Mouse (Mus musculus) midbrain, embryonic 12.5 days (tissue): ENCODE measurements around the gene Brd7. TPM values are rescaled to one million over a fixed set of nuclear protein-coding genes. Genes with fewer than 3 reads are reported as not detected.

Experiments used
- ATAC-seq: fragments of 200-750 bp; cut with Nextera tagmentation; 2 replicates; pipeline ENCODE4 v1.8.0; 2017; ENCODE audit warnings: low read depth, moderate TSS enrichment, moderate library complexity; ENCODE audit not compliant: low FRiP score
- H3K27ac ChIP-seq: fragments of 300-500 bp; sonication (generic); replicated peaks from 2 replicates; pipeline ENCODE4 v1.5.1; 2016; ENCODE audit warnings: mild to moderate bottlenecking
- H3K27me3 ChIP-seq: fragments of 300-500 bp; sonication (generic); 2 replicates; pipeline ENCODE4 v1.6.1; 2016; ENCODE audit warnings: mild to moderate bottlenecking
- H3K36me3 ChIP-seq: fragments of 300-500 bp; sonication (generic); 2 replicates; pipeline ENCODE4 v1.6.1; 2016
- H3K4me1 ChIP-seq: fragments of 300-500 bp; sonication (generic); 2 replicates; pipeline ENCODE4 v1.6.1; 2016
- H3K4me2 ChIP-seq: fragments of 300-500 bp; sonication (generic); replicated peaks from 2 replicates; pipeline ENCODE4 v1.6.1; 2016; ENCODE audit warnings: mild to moderate bottlenecking, moderate library complexity
- H3K4me3 ChIP-seq: fragments of 300-500 bp; sonication (generic); 2 replicates; pipeline ENCODE4 v1.5.1; 2016; ENCODE audit warnings: mild to moderate bottlenecking
- H3K9ac ChIP-seq: fragments of 300-500 bp; sonication (generic); replicated peaks from 2 replicates; pipeline ENCODE4 v1.6.1; 2016; ENCODE audit warnings: mild to moderate bottlenecking, moderate library complexity
- H3K9me3 ChIP-seq: fragments of 300-500 bp; sonication (generic); 2 replicates; pipeline ENCODE4 v1.6.1; 2016; ENCODE audit warnings: mild to moderate bottlenecking
- WGBS: fragments of 180-500 bp; shearing (Covaris S2); methylation state at CpG from one replicate; pipeline ENCODE4 v1.1.7; 2016; 5-methylcytosine and 5-hydroxymethylcytosine counted together
- polyA plus RNA-seq: library from polyadenylated mRNA; unstranded; fragments of >200 nt; fragmentation: Nextera tagmentation; extraction: Ambion mirVana; gene quantifications from 2 replicates; pipeline ENCODE4 v1.2.1, GENCODE M21; 2016

The Brd7 gene
- polyA plus RNA-seq, 1 experiment from 2014 or later: 83.9 TPM

- no peak overlapping the region for H3K9ac ChIP-seq
- no peak overlapping the region for H3K27ac ChIP-seq
- WGBS: 95% methylated on average over 6 of the region's 6 CpGs
- no peak for ATAC-seq
- no peak overlapping the region for H3K4me3 ChIP-seq
- H3K9me3 ChIP-seq: no peaks in the 10 kb centered on the region
- no peaks in the 10 kb centered on the region for H3K27me3 ChIP-seq
- no peaks in the 10 kb centered on the region for H3K4me1 ChIP-seq
- H3K4me2 ChIP-seq: no peak overlapping the region
- no peaks in the 10 kb centered on the region for H3K36me3 ChIP-seq
Observed at GRCm38 (mm10) chr8:88320134-88320533, 41.9 kb downstream of the Brd7 start.

- 92% methylated on average over 8 of the region's 8 CpGs for WGBS
- Histone ChIP-seq H3K4me2 (no peak overlapping the region), H3K36me3 (no peaks in the 10 kb centered on the region), H3K9me3 (no peaks in the 10 kb centered on the region), H3K4me1 (no peaks in the 10 kb centered on the region), H3K27me3 (no peaks in the 10 kb centered on the region), H3K4me3 (no peak overlapping the region), H3K9ac (no peak overlapping the region), H3K27ac (no peak overlapping the region)
- no peak for ATAC-seq
Observed at GRCm38 (mm10) chr8:88318151-88318550, 43.8 kb downstream of the Brd7 start.

- no peak for ATAC-seq
- Histone ChIP-seq H3K4me2 (no peak overlapping the region), H3K27ac (no peak overlapping the region), H3K36me3 (no peaks in the 10 kb centered on the region), H3K9me3 (no peaks in the 10 kb centered on the region), H3K4me3 (no peak overlapping the region), H3K27me3 (no peaks in the 10 kb centered on the region), H3K9ac (no peak overlapping the region), H3K4me1 (no peaks in the 10 kb centered on the region)
- 76% methylated on average over 5 of the region's 5 CpGs for WGBS
Observed at GRCm38 (mm10) chr8:88317341-88317740, 44.7 kb downstream of the Brd7 start.

- H3K9me3 ChIP-seq: no peaks in the 10 kb centered on the region
- WGBS: 64% methylated on average over 8 of the region's 8 CpGs
Observed at GRCm38 (mm10) chr8:88316139-88316931, 45.7 kb downstream of the Brd7 start.

DNA sequence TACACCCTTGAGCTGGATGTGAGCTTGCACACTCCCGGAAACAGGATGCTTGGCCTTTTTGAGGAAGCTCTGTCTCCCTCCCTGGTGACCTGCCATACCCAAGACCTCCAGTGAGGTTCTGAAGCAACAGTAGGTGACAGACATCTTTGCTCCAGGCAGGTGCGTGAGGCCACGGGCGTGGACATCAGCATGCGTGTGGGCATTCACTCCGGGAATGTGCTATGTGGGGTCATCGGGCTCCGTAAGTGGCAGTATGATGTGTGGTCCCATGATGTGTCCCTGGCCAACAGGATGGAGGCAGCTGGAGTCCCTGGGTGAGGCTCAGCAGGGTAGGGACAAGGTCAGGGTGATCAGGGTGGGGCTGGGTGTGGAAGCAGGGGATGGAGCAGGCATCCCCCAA is 46.7 kb downstream of the Brd7 start:
- 93% methylated on average over 8 of the region's 8 CpGs for WGBS
- no peaks in the 10 kb centered on the region for H3K4me1 ChIP-seq
- no peak overlapping the region for H3K9ac ChIP-seq
- H3K4me3 ChIP-seq: no peak overlapping the region
- ATAC-seq: no peak
- H3K4me2 ChIP-seq: no peak overlapping the region
- no peak overlapping the region for H3K27ac ChIP-seq
- no peaks in the 10 kb centered on the region for H3K36me3 ChIP-seq
- no peaks in the 10 kb centered on the region for H3K27me3 ChIP-seq
- H3K9me3 ChIP-seq: no peaks in the 10 kb centered on the region

More at GRCm38 (mm10) chr8:88316139-88316931, 45.7 kb downstream of the Brd7 start:
- ATAC-seq: no peak
- no peak overlapping the region for H3K9ac ChIP-seq
- H3K4me3 ChIP-seq: no peak overlapping the region
- no peaks in the 10 kb centered on the region for H3K27me3 ChIP-seq
- no peaks in the 10 kb centered on the region for H3K36me3 ChIP-seq
- H3K27ac ChIP-seq: no peak overlapping the region
- no peaks in the 10 kb centered on the region for H3K4me1 ChIP-seq
- H3K4me2 ChIP-seq: no peak overlapping the region

DNA sequence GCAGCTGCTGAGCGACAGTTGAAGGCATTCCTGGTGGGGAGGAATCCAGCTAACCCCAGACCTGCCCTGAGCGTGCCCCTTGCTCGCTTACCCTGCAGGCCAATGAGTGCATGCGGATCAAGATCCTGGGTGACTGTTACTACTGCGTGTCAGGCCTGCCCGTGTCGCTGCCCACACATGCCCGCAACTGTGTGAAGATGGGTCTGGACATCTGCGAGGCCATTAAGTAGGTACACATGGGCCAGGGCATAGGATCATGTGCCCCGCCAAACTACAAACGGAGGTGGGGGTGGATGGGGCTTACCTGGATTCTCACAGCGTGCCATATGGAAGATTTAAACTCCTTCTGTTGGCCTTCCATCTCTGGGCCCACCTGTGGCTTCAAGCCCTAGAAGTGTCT is 48.0 kb downstream of the Brd7 start:
- no peak overlapping the region for H3K27ac ChIP-seq
- no peak overlapping the region for H3K4me2 ChIP-seq
- H3K9ac ChIP-seq: no peak overlapping the region
- ATAC-seq: no peak
- no peaks in the 10 kb centered on the region for H3K4me1 ChIP-seq
- WGBS: 91% methylated on average over 12 of the region's 12 CpGs
- no peaks in the 10 kb centered on the region for H3K36me3 ChIP-seq
- H3K9me3 ChIP-seq: no peaks in the 10 kb centered on the region
- H3K27me3 ChIP-seq: no peaks in the 10 kb centered on the region
- no peak overlapping the region for H3K4me3 ChIP-seq

- Histone ChIP-seq H3K4me1 (no peaks in the 10 kb centered on the region), H3K36me3 (no peaks in the 10 kb centered on the region), H3K27me3 (no peaks in the 10 kb centered on the region), H3K4me2 (no peak overlapping the region), H3K9ac (no peak overlapping the region), H3K4me3 (no peak overlapping the region), H3K9me3 (no peaks in the 10 kb centered on the region), H3K27ac (no peak overlapping the region)
- 76% methylated on average over 8 of the region's 8 CpGs for WGBS
- ATAC-seq: no peak
Observed at GRCm38 (mm10) chr8:88312966-88313365, 49.0 kb downstream of the Brd7 start.

- WGBS: 93% methylated on average over 13 of the region's 13 CpGs
- Histone ChIP-seq H3K4me2 (no peak overlapping the region), H3K9ac (no peak overlapping the region), H3K9me3 (no peaks in the 10 kb centered on the region), H3K4me1 (no peaks in the 10 kb centered on the region), H3K27me3 (no peaks in the 10 kb centered on the region), H3K36me3 (no peaks in the 10 kb centered on the region), H3K4me3 (no peak overlapping the region), H3K27ac (no peak overlapping the region)
- ATAC-seq: no peak
Observed at GRCm38 (mm10) chr8:88310286-88310685, 51.7 kb downstream of the Brd7 start.

GRCm38 (mm10) chr8:88309881-88310280 is 52.1 kb downstream of the Brd7 start:
- Histone ChIP-seq H3K4me3 (no peak overlapping the region), H3K27me3 (no peaks in the 10 kb centered on the region), H3K9ac (no peak overlapping the region), H3K9me3 (no peaks in the 10 kb centered on the region), H3K36me3 (no peaks in the 10 kb centered on the region), H3K4me2 (no peak overlapping the region), H3K4me1 (no peaks in the 10 kb centered on the region), H3K27ac (no peak overlapping the region)
- 93% methylated on average over 7 of the region's 7 CpGs for WGBS
- ATAC-seq: no peak

GRCm38 (mm10) chr8:88309274-88309873 is 52.6 kb downstream of the Brd7 start:
- Histone ChIP-seq H3K36me3 (no peaks in the 10 kb centered on the region), H3K9me3 (no peaks in the 10 kb centered on the region), H3K27me3 (no peaks in the 10 kb centered on the region), H3K4me1 (no peaks in the 10 kb centered on the region), H3K27ac (no peak overlapping the region), H3K4me2 (no peak overlapping the region), H3K4me3 (no peak overlapping the region), H3K9ac (no peak overlapping the region)
- no peak for ATAC-seq
- 80% methylated on average over 10 of the region's 10 CpGs for WGBS

DNA sequence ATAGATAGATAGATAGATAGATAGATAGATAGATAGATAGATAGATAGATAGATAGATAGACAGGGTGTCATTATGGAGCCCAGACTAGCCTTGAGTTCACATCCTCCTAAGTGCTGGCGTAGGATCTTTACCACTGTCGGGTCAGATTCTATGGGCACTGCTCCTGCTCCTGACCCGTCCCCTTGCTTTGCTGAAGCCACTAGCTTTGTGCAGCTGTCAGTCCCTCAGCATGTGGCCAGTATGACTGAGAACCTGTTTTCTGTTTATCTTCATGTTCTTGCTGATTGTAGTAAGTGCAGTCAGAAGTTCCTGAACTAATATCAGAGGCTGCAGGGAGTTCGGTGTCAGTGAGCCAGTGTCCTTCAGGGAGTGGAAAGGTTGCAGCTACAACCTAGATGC is 54.3 kb downstream of the Brd7 start:
- 83% methylated on average over 4 of the region's 4 CpGs for WGBS
- no peak for ATAC-seq

DNA sequence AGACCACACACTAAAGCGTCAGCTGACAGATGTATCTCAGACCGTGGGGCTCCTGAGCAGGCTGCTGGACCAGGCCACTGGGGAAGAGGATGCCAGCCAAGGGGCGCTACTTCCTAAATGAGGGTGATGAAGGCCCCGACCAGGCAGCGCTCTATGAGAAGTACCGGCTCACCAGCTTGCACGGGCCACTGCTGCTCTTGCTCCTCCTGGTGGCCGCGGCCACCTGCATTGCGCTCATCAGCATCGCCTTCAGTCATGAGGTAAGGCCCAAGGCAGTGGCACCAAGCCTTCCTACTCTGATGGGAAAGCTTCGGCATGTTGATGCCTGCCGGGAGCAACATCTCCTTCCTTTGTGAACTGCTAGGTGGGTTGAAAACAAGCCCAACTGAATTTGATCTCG is 55.5 kb downstream of the Brd7 start:
- Histone ChIP-seq H3K9me3 (no peaks in the 10 kb centered on the region), H3K4me1 (peaks cover 10% of the 10 kb centered on the region), H3K27ac (no peak overlapping the region), H3K27me3 (no peaks in the 10 kb centered on the region), H3K4me3 (no peak overlapping the region), H3K36me3 (no peaks in the 10 kb centered on the region), H3K4me2 (no peak overlapping the region), H3K9ac (no peak overlapping the region)
- 76% methylated on average over 14 of the region's 14 CpGs for WGBS
- no peak for ATAC-seq

More for the DNA sequence above, 54.3 kb downstream of the Brd7 start:
- no peak overlapping the region for H3K27ac ChIP-seq
- no peaks in the 10 kb centered on the region for H3K36me3 ChIP-seq
- no peak overlapping the region for H3K9ac ChIP-seq
- no peaks in the 10 kb centered on the region for H3K27me3 ChIP-seq
- no peaks in the 10 kb centered on the region for H3K4me1 ChIP-seq
- no peak overlapping the region for H3K4me3 ChIP-seq
- no peak overlapping the region for H3K4me2 ChIP-seq
- H3K9me3 ChIP-seq: no peaks in the 10 kb centered on the region
